Mouse (Mus musculus): Measurements from ENCODE around the gene Iqschfp.

DNA sequence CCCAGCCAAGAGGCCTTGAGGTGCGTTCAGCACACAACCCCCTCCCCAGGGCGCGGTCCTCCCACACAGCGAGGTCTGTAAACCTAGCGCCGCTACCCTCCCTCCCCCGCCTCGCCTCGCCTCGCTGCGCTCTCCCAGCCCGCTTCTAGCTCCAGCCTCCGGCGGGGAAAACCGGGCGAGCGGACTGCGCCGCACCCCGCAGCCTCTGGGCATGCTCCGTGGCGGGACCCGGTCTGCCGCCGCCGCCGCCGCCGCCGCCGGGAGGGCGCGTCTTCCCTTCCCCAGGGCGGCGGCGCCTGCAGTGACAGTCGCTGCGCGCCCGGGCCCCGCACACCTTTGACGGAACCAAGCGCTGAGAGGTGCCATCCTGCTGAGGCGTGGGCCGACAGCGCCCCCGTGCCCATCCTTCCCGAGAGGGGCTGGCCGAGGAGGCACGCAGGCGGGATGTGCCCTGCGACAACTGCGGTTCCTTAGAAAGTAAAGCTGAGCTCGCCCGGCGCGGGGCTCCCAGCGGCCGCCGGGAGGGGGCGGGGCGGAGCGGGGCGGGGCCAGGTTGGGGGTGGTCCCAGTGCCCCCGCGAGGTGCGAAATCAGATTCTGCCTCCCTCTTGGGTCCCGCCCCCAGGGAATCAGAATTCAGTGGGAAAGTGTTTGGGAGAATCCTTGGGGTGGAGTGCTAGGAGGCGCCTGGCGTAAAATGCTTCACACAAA lies 601.7 kb downstream of the Iqschfp start:
- TF ChIP-seq CTCF (IDR thresholded peaks at IDR 0.05; ENCODE audit: low read depth) (no peak), EP300 (IDR thresholded peaks at IDR 0.05; ENCODE audit: low read depth) (no peak)

Data from liver, postnatal 0 days (tissue).